Mouse (Mus musculus) kidney, adult 2 months (tissue): ENCODE measurements around the gene Piezo1.

Source experiments
- CTCF ChIP-seq: fragments of 200-500 bp; conservative IDR thresholded peaks from 2 replicates; pipeline ENCODE4 v1.5.1; 2011; ENCODE audit warnings: low read depth, mild to moderate bottlenecking, control low read depth, low read length, moderate library complexity, mixed read lengths; ENCODE audit not compliant: insufficient read depth, insufficient read length
- POLR2A ChIP-seq: fragments of 200-500 bp; IDR thresholded peaks from one replicate; pipeline ENCODE4 v1.6.1; 2011; ENCODE audit warnings: low read depth, low read length, control low read depth

GRCm38 (mm10) chr8:122593240-122593639, 42.1 kb upstream of the Piezo1 start:
- TF ChIP-seq CTCF (no peak), POLR2A (no peak)
